Mouse (Mus musculus): ENCODE measurements at regions not wholly inside any gene's neighbourhood (a gene's known extent, or its start where the extent isn't known, plus 50 kb on each side); places are given as distances from the start of the nearest gene placed in this dataset.

- DNase-seq (ENCODE audit: inconsistent age in 2 of 2, low spot score in 1 of 2): no peak
These were observed 86.2 kb upstream of the Slc25a26 start for GRCm38 (mm10) chr6:94413987-94414360.

- DNase-seq (ENCODE audit: inconsistent age in 2 of 2, low spot score in 1 of 2): no peak
These were observed 86.7 kb upstream of the Slc25a26 start for GRCm38 (mm10) chr6:94413297-94413986.

- DNase-seq (ENCODE audit: inconsistent age in 2 of 2, low spot score in 1 of 2): no peak
These were observed 87.8 kb upstream of the Slc25a26 start for GRCm38 (mm10) chr6:94412341-94412740.

DNA sequence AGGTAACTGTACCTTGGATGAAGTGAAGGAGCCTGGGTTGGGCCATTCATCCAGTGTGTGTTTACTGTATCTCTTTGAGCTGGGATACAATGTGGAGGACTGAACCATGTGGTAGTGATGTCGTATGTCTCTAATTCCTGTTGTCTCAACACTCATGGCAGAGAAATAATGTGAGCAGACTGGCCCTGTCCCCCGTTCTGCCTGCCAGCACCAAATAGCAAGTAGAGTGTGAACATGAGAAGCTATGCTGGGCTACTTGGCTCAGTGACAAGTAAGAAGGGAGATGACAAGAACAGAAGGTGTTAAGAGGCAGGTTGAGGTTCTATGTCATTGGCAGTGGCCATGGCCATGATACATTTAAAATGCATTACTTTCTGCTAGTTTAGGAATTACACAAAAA is 89.7 kb upstream of the Slc25a26 start:
- no peak for DNase-seq (ENCODE audit: inconsistent age in 2 of 2, low spot score in 1 of 2)

GRCm38 (mm10) chr6:94408996-94409395 is 91.1 kb upstream of the Slc25a26 start:
- DNase-seq (ENCODE audit: inconsistent age in 2 of 2, low spot score in 1 of 2): no peak

- no peak for DNase-seq (ENCODE audit: inconsistent age in 2 of 2, low spot score in 1 of 2)
These were observed 92.4 kb upstream of the Slc25a26 start for GRCm38 (mm10) chr6:94407751-94408150.

DNA sequence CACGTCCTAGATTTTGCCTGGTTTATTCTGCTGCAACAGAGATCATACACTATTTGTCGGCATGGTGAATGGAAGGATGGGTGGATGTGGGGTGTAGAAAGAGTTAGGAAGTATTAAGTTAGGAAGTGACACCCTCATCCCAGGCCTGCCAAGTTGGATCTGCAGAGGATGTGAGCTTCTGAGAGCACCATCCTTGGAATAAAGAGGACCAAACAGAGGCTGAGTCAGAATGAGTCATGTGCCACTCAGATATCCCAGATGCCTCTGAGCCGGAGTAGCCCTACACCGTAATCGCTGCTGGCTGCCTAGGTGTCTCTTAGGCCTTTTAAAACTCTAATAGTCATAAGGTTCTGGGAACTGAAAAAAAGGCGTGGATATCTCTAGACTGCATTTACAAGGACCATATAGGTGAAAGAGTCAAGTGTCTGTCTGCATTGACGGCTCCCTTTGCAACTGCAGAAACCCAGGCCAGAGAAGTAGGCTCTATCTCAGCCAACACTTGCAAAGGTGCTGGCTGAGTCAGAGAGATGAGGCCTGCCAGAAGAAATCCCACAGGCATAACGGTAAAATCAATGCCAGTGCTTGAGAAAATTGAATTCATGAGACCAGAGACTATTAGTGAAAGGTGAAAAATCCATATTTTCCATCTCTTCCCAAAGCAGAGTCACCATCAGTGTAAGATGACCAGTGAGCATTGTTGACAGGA is 94.6 kb upstream of the Slc25a26 start:
- DNase-seq (ENCODE audit: inconsistent age in 2 of 2, low spot score in 1 of 2): peak; percentile 49 to 71

- DNase-seq (ENCODE audit: inconsistent age in 2 of 2, low spot score in 1 of 2): no peak
These were observed 98.3 kb upstream of the Slc25a26 start for GRCm38 (mm10) chr6:94401617-94402481.

DNA sequence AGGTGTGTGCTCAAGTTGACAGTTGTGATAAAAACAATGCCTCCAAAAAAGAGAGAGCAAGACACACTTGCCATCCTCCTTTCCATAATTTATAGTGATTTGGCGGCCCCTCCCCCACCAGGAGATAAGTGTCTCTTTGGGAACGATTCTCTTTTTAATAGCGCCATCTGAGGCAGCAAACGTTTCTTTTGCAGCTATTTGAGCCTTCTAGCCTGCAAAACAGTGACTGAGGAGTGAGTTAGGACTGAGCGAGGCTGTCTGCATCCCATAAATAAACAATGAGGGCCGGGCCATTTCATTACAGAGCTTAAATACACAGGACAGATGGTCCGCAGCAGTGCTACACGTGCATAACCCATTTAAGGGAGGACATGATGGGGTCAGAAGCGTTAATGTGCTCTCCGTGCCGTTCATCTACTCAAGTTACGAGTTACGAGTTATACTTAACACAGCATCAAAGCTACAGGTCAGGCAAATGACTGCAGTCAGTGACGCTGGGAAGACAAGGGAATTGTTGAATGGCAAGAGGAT is 99.0 kb upstream of the Slc25a26 start:
- peak; percentile 20 to 67 for DNase-seq (ENCODE audit: inconsistent age in 2 of 2, low spot score in 1 of 2)

GRCm38 (mm10) chr6:94400471-94401051 is 99.6 kb upstream of the Slc25a26 start:
- DNase-seq (ENCODE audit: inconsistent age in 2 of 2, low spot score in 1 of 2): peak; percentile 58 to 72

GRCm38 (mm10) chr6:94391134-94391533 is 107.4 kb upstream of the Magi1 start:
- no peak for DNase-seq (ENCODE audit: inconsistent age in 2 of 2, low spot score in 1 of 2)

DNA sequence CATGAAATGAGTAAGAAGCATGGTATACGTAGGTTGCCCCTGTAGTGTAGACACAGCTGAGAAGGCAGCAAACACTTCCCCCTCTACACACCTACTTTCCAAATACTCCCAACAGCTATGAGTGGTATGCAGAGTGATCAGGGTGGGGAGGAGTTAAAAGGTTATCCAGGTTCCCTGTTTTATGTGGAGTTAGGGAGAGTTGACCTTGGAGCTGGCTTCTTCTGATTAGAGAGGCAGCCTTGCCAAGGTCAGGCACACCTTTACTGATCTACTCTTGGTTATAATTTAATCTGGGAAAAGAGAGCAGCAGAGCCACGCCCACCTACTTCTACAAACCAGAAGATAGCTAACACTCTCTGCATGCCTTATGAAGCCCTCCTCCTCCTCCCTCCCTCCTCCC is 106.7 kb upstream of the Magi1 start:
- DNase-seq (ENCODE audit: inconsistent age in 2 of 2, low spot score in 1 of 2): no peak

- no peak for DNase-seq (ENCODE audit: inconsistent age in 2 of 2, low spot score in 1 of 2)
These were observed 106.0 kb upstream of the Magi1 start for GRCm38 (mm10) chr6:94389716-94390115.

GRCm38 (mm10) chr6:94387648-94388047 is 103.9 kb upstream of the Magi1 start:
- no peak for DNase-seq (ENCODE audit: inconsistent age in 2 of 2, low spot score in 1 of 2)

- no peak for DNase-seq (ENCODE audit: inconsistent age in 2 of 2, low spot score in 1 of 2)
These were observed 101.8 kb upstream of the Magi1 start for GRCm38 (mm10) chr6:94385531-94385930.

- DNase-seq (ENCODE audit: inconsistent age in 2 of 2, low spot score in 1 of 2): no peak
These were observed 86.3 kb upstream of the Magi1 start for GRCm38 (mm10) chr6:94369991-94370390.

GRCm38 (mm10) chr6:94363951-94364350 is 80.2 kb upstream of the Magi1 start:
- DNase-seq (ENCODE audit: inconsistent age in 2 of 2, low spot score in 1 of 2): peak; percentile 20 to 51

GRCm38 (mm10) chr6:94362626-94363025 is 78.9 kb upstream of the Magi1 start:
- peak; percentile 53 to 65 for DNase-seq (ENCODE audit: inconsistent age in 2 of 2, low spot score in 1 of 2)

- DNase-seq (ENCODE audit: inconsistent age in 2 of 2, low spot score in 1 of 2): no peak
These were observed 73.9 kb upstream of the Magi1 start for GRCm38 (mm10) chr6:94357568-94357967.

- no peak for DNase-seq (ENCODE audit: inconsistent age in 2 of 2, low spot score in 1 of 2)
These were observed 70.9 kb upstream of the Magi1 start for GRCm38 (mm10) chr6:94354451-94355095.

DNA sequence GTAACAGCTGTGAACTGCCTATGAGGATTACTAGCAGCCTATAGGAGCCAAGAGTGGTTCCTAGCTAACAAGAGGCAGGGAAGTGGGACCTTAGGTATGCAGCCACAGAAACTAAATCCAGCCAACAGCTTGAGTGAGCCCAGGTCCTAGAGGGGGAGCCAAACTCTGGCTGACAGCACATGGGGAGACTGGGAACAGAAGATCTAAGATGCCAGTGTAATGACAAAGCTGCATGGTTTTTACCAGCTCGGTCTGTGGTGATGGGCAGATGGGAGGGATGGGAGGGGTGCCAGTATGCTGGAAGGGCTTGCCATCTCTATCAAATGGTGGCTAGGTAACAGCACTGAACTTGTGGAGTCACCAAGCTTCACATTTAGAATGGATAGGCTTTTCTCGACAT is 60.6 kb upstream of the Magi1 start:
- no peak for DNase-seq (ENCODE audit: inconsistent age in 2 of 2, low spot score in 1 of 2)
